Mouse (Mus musculus): ENCODE results near the gene Sdk1. TPM values are rescaled to one million over a fixed set of nuclear protein-coding genes. Genes with fewer than 3 reads are reported as not detected.
A peak's percentile ranks its signal among the peaks of the same experiment; 100 is the strongest.

The Sdk1 gene
- total and polyA plus RNA-seq, 2 experiments from 2014 or later, result 2.2 to 58.4 TPM

DNA sequence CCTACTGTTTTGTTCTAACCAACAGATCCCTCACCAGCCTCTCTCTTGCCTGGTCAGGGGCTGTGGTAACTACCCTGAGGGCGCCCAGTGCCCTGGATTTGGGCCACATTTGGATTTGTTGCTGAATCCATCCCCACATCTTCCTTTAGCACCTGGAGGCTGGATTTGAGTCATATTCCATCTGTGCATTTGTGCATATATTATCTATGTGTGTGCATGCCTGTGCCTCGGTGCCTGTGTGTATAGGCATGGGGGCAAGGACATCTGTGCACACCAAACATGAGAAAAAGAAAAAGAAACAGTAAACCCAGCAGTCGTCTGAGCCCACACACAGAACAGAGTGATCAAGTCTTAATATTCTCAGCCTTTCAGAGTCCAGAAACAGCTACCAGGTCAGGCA, 752.9 kb downstream of the Sdk1 start:
- Histone ChIP-seq H3K27me3 (ENCODE audit: insufficient read depth, low read length) (no peaks in the 10 kb centered on the region), H3K9ac (replicated peaks; ENCODE audit: low read length) (no peak overlapping the region), H3K4me1 (ENCODE audit: insufficient read depth, low read length) (no peaks in the 10 kb centered on the region), H3K36me3 (ENCODE audit: insufficient read depth, low read length) (no peaks in the 10 kb centered on the region), H3K4me3 (ENCODE audit: low read length) (no peak overlapping the region), H3K27ac (no peak overlapping the region), H3K4me2 (ENCODE audit: low read depth, low read length) (no peak overlapping the region), H3K9me3 (ENCODE audit: low read length) (no peaks in the 10 kb centered on the region)
- DNase-seq (ENCODE audit: low spot score), result no peak
- WGBS, result 88% methylated on average over 3 of the region's 3 CpGs
- no peak for TF ChIP-seq CTCF (IDR thresholded peaks at IDR 0.05; ENCODE audit: low read depth)
- ATAC-seq, result no peak

- Histone ChIP-seq H3K36me3 (ENCODE audit: insufficient read depth, low read length) (no peaks in the 10 kb centered on the region), H3K4me2 (ENCODE audit: low read depth, low read length) (no peak overlapping the region), H3K4me3 (ENCODE audit: low read length) (no peak overlapping the region), H3K27ac (no peak overlapping the region), H3K4me1 (ENCODE audit: insufficient read depth, low read length) (no peaks in the 10 kb centered on the region), H3K27me3 (ENCODE audit: insufficient read depth, low read length) (no peaks in the 10 kb centered on the region), H3K9me3 (ENCODE audit: low read length) (no peaks in the 10 kb centered on the region), H3K9ac (replicated peaks; ENCODE audit: low read length) (no peak overlapping the region)
- WGBS, result 85% methylated on average over 1 of the region's 1 CpGs
- no peak for DNase-seq (ENCODE audit: low spot score)
- no peak for ATAC-seq
- TF ChIP-seq CTCF (IDR thresholded peaks at IDR 0.05; ENCODE audit: low read depth), result peak; percentile 11; the same call in 1 of the 2 replicates
Observed at GRCm38 (mm10) chr5:142000247-142000646, 759.0 kb downstream of the Sdk1 start.

DNA sequence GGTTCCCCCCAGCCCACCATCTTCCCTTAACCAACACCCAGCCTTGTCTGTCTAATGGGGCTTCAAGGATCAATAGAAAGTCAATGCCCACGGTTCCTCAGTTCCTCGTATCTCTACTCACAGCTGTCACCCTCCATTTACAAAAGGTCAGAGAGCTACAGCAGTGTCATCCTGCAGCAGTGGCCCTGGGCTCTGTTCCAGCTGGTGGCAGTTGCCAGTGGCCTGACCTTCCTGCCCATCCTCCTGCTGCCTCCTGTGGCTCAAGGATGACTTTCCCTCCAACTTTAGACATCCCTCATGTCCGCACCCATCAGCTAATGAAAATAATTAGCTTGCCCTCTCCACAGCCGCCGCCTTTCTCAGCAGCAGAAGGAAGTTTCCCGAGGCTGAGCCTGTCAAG, 759.8 kb downstream of the Sdk1 start:
- no peak for TF ChIP-seq CTCF (IDR thresholded peaks at IDR 0.05; ENCODE audit: low read depth)
- Histone ChIP-seq H3K27me3 (ENCODE audit: insufficient read depth, low read length) (no peaks in the 10 kb centered on the region), H3K4me2 (ENCODE audit: low read depth, low read length) (no peak overlapping the region), H3K27ac (no peak overlapping the region), H3K36me3 (ENCODE audit: insufficient read depth, low read length) (no peaks in the 10 kb centered on the region), H3K4me1 (ENCODE audit: insufficient read depth, low read length) (no peaks in the 10 kb centered on the region), H3K9ac (replicated peaks; ENCODE audit: low read length) (no peak overlapping the region), H3K9me3 (ENCODE audit: low read length) (no peaks in the 10 kb centered on the region), H3K4me3 (ENCODE audit: low read length) (no peak overlapping the region)
- ATAC-seq (no peak), DNase-seq (ENCODE audit: low spot score) (no peak)
- WGBS, result 46% methylated on average over 6 of the region's 6 CpGs

- ATAC-seq (no peak), DNase-seq (ENCODE audit: low spot score) (no peak)
- no peak overlapping the region for H3K4me2 ChIP-seq (ENCODE audit: low read depth, low read length)
- H3K4me3 ChIP-seq (ENCODE audit: low read length), result no peak overlapping the region
- H3K9me3 ChIP-seq (ENCODE audit: low read length), result no peaks in the 10 kb centered on the region
- H3K4me1 ChIP-seq (ENCODE audit: insufficient read depth, low read length), result no peaks in the 10 kb centered on the region
- H3K27me3 ChIP-seq (ENCODE audit: insufficient read depth, low read length), result no peaks in the 10 kb centered on the region
- H3K36me3 ChIP-seq (ENCODE audit: insufficient read depth, low read length), result no peaks in the 10 kb centered on the region
- no peak overlapping the region for H3K27ac ChIP-seq
- H3K9ac ChIP-seq (replicated peaks; ENCODE audit: low read length), result no peak overlapping the region
- no peak for TF ChIP-seq CTCF (IDR thresholded peaks at IDR 0.05; ENCODE audit: low read depth)
- WGBS, result 74% methylated on average over 3 of the region's 3 CpGs
Observed at GRCm38 (mm10) chr5:142001973-142002372, 760.7 kb downstream of the Sdk1 start.

DNA sequence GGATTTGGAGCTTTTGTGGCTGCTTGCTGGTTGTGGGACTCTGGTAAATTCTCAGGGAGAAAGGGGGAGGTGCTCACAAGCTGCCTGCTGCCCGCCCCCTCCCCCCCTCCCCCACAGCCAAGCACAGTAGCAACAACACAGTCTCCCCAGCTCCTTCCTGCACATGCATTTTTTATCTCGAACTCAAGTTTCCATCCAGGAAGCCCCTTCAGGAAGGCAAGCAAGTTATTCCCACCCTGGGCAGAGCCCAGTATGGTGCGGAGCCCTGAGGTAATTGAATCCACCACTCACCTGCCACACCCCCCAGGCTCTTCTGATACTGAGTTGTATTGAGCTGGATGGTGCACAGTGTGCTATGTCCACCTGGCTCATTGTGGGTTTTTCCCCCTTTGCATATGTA, 768.9 kb downstream of the Sdk1 start:
- H3K27me3 ChIP-seq (ENCODE audit: insufficient read depth, low read length), result no peaks in the 10 kb centered on the region
- H3K4me3 ChIP-seq (ENCODE audit: low read length), result no peak overlapping the region
- H3K9ac ChIP-seq (replicated peaks; ENCODE audit: low read length), result no peak overlapping the region
- H3K9me3 ChIP-seq (ENCODE audit: low read length), result no peaks in the 10 kb centered on the region
- 30% methylated on average over 3 of the region's 3 CpGs for WGBS
- no peak overlapping the region for H3K27ac ChIP-seq
- no peak for TF ChIP-seq CTCF (IDR thresholded peaks at IDR 0.05; ENCODE audit: low read depth)
- no peak for ATAC-seq
- H3K4me2 ChIP-seq (ENCODE audit: low read depth, low read length), result no peak overlapping the region
- no peaks in the 10 kb centered on the region for H3K4me1 ChIP-seq (ENCODE audit: insufficient read depth, low read length)
- DNase-seq (ENCODE audit: low spot score), result no peak
- H3K36me3 ChIP-seq (ENCODE audit: insufficient read depth, low read length), result no peaks in the 10 kb centered on the region

DNA sequence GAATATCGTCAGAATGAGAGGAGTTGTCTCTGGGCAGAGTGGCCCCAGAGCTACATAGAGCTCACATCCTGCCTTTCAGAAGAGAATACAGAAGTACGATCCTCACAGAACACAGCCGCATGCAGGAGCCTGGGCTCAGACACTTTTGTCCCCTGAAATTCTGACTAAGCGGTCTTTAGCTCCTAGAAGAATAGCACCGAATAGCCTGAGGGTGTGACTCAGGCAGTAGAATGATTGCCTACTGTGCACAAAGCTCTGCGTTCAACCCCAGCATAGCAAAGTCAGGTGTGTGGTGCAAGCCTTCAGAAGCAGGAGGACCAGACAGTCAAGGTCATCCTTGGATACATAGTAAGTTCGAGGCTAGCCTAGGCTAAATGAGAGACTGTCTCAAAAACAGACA, 775.7 kb downstream of the Sdk1 start:
- no peak overlapping the region for H3K4me2 ChIP-seq (ENCODE audit: low read depth, low read length)
- no peaks in the 10 kb centered on the region for H3K4me1 ChIP-seq (ENCODE audit: insufficient read depth, low read length)
- no peaks in the 10 kb centered on the region for H3K9me3 ChIP-seq (ENCODE audit: low read length)
- no peaks in the 10 kb centered on the region for H3K27me3 ChIP-seq (ENCODE audit: insufficient read depth, low read length)
- ATAC-seq (no peak), DNase-seq (ENCODE audit: low spot score) (no peak)
- no peak overlapping the region for H3K9ac ChIP-seq (replicated peaks; ENCODE audit: low read length)
- 89% methylated on average over 7 of the region's 7 CpGs for WGBS
- H3K36me3 ChIP-seq (ENCODE audit: insufficient read depth, low read length), result no peaks in the 10 kb centered on the region
- TF ChIP-seq CTCF (IDR thresholded peaks at IDR 0.05; ENCODE audit: low read depth), result no peak
- no peak overlapping the region for H3K4me3 ChIP-seq (ENCODE audit: low read length)
- no peak overlapping the region for H3K27ac ChIP-seq

GRCm38 (mm10) chr5:142022877-142023580, 781.7 kb downstream of the Sdk1 start:
- no peak overlapping the region for H3K27ac ChIP-seq
- ATAC-seq (no peak), DNase-seq (ENCODE audit: low spot score) (no peak)
- no peaks in the 10 kb centered on the region for H3K9me3 ChIP-seq (ENCODE audit: low read length)
- no peaks in the 10 kb centered on the region for H3K4me1 ChIP-seq (ENCODE audit: insufficient read depth, low read length)
- H3K27me3 ChIP-seq (ENCODE audit: insufficient read depth, low read length), result no peaks in the 10 kb centered on the region
- H3K4me2 ChIP-seq (ENCODE audit: low read depth, low read length), result no peak overlapping the region
- no peak overlapping the region for H3K9ac ChIP-seq (replicated peaks; ENCODE audit: low read length)
- no peak for TF ChIP-seq CTCF (IDR thresholded peaks at IDR 0.05; ENCODE audit: low read depth)
- WGBS, result 62% methylated on average over 4 of the region's 4 CpGs
- H3K36me3 ChIP-seq (ENCODE audit: insufficient read depth, low read length), result no peaks in the 10 kb centered on the region
- no peak overlapping the region for H3K4me3 ChIP-seq (ENCODE audit: low read length)

Measured in hindbrain, postnatal 0 days (tissue).